Mouse (Mus musculus) lung, embryonic 15.5 days (tissue): ENCODE results near the gene Prox2. TPM values are rescaled to one million over a fixed set of nuclear protein-coding genes. Genes with fewer than 3 reads are reported as not detected.

Experiments used
- ATAC-seq: fragments of 200-750 bp; cut with Nextera tagmentation; 2 replicates; pipeline ENCODE4 v1.8.0; 2017; ENCODE audit warnings: moderate number of reproducible peaks, borderline replicate concordance; ENCODE audit not compliant: low FRiP score, low TSS enrichment; ENCODE audit errors: extremely low read depth
- H3K27ac ChIP-seq: fragments of 300-500 bp; sonication (generic); 2 replicates; pipeline ENCODE4 v1.5.1; 2015; ENCODE audit warnings: moderate library complexity, mild to moderate bottlenecking, inconsistent platforms
- H3K27me3 ChIP-seq: fragments of 300-500 bp; sonication (generic); 2 replicates; pipeline ENCODE4 v1.6.1; 2015; ENCODE audit warnings: inconsistent platforms
- H3K36me3 ChIP-seq: fragments of 300-500 bp; sonication (generic); 2 replicates; pipeline ENCODE4 v1.6.1; 2015; ENCODE audit warnings: inconsistent platforms
- H3K4me1 ChIP-seq: fragments of 300-500 bp; sonication (generic); 2 replicates; pipeline ENCODE4 v1.6.1; 2015; ENCODE audit warnings: inconsistent platforms
- H3K4me2 ChIP-seq: fragments of 300-500 bp; sonication (generic); 2 replicates; pipeline ENCODE4 v1.6.1; 2015; ENCODE audit warnings: inconsistent platforms, mild to moderate bottlenecking, moderate library complexity
- H3K4me3 ChIP-seq: fragments of 300-500 bp; sonication (generic); 2 replicates; pipeline ENCODE4 v1.5.1; 2015; ENCODE audit warnings: mild to moderate bottlenecking, inconsistent platforms
- H3K9ac ChIP-seq: fragments of 300-500 bp; sonication (generic); 2 replicates; pipeline ENCODE4 v1.6.1; 2015; ENCODE audit warnings: inconsistent platforms
- H3K9me3 ChIP-seq: fragments of 300-500 bp; sonication (generic); 2 replicates; pipeline ENCODE4 v1.6.1; 2016; ENCODE audit warnings: inconsistent platforms
- WGBS: fragments of 180-500 bp; shearing (Covaris S2); methylation state at CpG from one replicate; pipeline ENCODE4 v1.1.7; 2015; 5-methylcytosine and 5-hydroxymethylcytosine counted together
- polyA plus RNA-seq: library from polyadenylated mRNA; unstranded; fragments of >200 nt; fragmentation: Nextera tagmentation; extraction: Ambion mirVana; gene quantifications from 2 replicates; pipeline ENCODE4 v1.2.1, GENCODE M21; 2015

The Prox2 gene
- 5.5 and 6.6 TPM in 2 replicates for polyA plus RNA-seq

DNA sequence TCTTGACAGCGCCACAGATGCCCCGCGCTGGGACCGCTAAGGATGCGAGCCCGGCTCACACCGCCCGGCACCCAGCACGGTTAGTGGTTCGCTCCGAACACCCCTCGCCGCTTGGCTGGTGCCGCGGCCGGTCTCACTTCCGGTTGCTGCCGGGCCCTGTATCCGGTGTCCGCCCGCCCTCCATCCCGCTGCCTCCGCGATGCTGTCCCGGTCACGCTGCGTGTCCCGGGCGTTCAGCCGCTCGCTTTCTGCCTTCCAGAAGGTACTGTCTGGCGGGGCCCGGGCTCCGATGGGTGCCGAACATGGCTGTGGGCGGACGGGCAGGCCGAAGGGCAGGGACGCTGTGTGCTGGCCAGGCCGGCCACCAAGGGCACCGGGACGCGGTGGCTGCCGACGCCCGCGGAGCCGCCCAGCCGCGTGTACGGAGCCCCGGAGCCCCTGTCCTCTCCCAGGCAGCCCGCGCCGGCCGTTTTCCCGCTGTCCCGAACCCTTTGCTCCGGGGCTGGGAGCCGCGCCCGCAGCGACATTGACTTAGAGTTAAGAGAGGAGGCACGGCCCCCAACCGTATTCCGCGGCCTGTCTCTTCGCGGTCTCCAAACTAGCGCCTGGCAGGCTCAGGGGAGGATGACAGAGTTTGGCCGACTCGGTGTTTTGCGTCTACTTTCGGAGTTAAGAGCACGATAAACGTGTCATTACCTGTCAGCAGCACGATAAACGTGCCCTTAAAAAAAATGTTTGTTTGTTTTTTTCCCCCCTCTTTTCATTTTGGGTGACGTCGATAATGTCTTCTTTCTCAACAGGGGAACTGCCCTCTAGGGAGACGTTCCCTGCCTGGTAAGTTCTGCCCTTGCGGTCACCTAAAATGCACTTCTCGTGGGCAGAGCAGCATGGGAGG is at the start of gene Prox2, which contains the start of gene Dlst:
Gene Prox2, minus strand, starts transcription at position 62 of the 895 bp plus-strand sequence.
Gene Dlst, plus strand, starts transcription at position 136 of the 895 bp plus-strand sequence.
- WGBS = under 1% methylated on average over 83 of the region's 83 CpGs
- peak within 1 kb of the TSS; percentile 93 for H3K9ac ChIP-seq
- peaks cover 41% of the 10 kb centered on the region for H3K4me1 ChIP-seq

DNA sequence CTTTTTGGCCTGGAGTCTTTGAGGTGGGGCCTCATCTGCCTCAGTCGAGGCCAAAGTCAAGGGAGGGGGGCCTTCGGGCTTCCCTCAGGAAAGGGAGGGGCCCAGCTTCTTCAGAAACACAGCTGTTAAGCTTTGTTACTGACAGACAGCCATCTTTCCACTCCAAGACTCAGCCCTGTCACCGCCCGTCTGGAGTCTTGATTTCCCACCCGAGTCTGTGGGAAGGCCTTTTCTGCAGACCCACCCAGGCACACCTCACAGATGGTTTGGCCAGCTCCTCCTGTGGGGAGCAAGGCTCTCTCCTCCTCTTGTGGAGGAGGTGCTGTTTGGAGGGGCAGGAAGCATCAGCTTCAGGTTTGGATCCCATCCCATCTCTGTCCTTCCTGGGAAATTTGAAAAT is 49.0 kb upstream of the Prox2 start:
- Histone ChIP-seq H3K4me1 (peaks cover 19% of the 10 kb centered on the region), H3K4me3 (no peak overlapping the region), H3K9me3 (no peaks in the 10 kb centered on the region), H3K36me3 (no peaks in the 10 kb centered on the region), H3K9ac (no peak overlapping the region), H3K27ac (no peak overlapping the region), H3K27me3 (no peaks in the 10 kb centered on the region), H3K4me2 (no peak overlapping the region)
- WGBS = 61% methylated on average over 5 of the region's 5 CpGs
- ATAC-seq = no peak

More for the DNA sequence above, at the start of gene Prox2, which contains the start of gene Dlst:
- peak within 1 kb of the TSS; percentile 78 for H3K4me2 ChIP-seq
- peak within 1 kb of the TSS; percentile 84 for H3K27ac ChIP-seq
- no peaks in the 10 kb centered on the region for H3K27me3 ChIP-seq
- H3K4me3 ChIP-seq = peak within 1 kb of the TSS; percentile 84
- peaks cover 4% of the 10 kb centered on the region; the same call in 1 of the 2 replicates for H3K36me3 ChIP-seq
- ATAC-seq = peak; percentile 97
- H3K9me3 ChIP-seq = no peaks in the 10 kb centered on the region

DNA sequence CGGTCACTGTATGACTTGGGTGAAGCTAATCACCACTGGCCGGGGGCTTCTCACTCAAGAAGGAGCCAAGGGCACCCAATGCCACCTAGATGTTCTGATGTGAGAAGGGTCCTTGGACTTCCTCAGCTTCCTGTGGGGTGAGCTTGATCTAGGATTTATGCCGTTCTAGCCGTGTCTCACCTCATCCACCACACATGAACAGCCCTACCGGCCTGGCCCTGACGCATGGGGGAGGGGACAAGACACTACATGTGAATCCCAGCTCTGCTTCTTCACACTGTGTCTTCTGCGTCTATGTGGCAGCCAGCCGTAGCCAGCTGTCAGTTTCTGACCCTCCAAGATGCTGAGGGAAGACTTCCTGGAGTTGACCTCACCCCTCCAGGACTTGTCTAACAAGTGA is 48.2 kb upstream of the Prox2 start:
- H3K27ac ChIP-seq = no peak overlapping the region
- peaks cover 19% of the 10 kb centered on the region for H3K4me1 ChIP-seq
- no peaks in the 10 kb centered on the region for H3K36me3 ChIP-seq
- H3K9me3 ChIP-seq = no peaks in the 10 kb centered on the region
- no peak overlapping the region for H3K4me3 ChIP-seq
- WGBS = 75% methylated on average over 8 of the region's 8 CpGs
- no peak overlapping the region for H3K9ac ChIP-seq
- no peak for ATAC-seq
- H3K27me3 ChIP-seq = no peaks in the 10 kb centered on the region
- no peak overlapping the region for H3K4me2 ChIP-seq

DNA sequence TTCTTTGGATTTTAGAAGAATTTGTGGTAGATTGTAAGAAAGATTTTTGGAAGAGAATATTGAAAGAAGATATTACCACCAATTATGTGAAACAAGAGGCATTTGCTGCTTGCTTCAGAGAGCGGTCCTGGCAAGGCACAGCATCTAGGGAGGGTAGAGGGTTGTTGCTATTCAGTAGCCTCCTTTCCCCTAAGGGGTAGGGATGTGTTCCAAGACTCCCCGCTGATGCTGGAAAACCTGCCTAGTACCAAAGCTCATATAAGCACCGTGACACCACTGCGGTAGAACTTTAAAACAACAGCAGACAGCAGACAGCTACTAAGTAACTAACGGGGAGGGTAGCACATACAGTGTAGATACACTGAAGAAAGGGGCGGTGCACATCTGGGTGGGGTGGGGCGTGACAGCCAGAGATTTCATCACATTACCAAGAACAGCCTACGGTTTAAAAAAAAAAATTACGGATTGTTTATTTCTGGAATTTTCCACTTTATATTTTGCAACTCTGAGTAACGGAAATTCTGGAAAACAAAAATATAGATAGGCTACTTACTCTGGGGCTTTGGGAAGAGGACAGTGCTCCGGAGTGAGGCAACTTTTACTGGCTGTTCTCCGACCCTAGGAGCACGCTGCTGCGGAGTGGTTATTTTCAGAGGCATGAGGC is 47.4 kb upstream of the Prox2 start:
- H3K27ac ChIP-seq = no peak overlapping the region
- ATAC-seq = no peak
- peaks cover 19% of the 10 kb centered on the region for H3K4me1 ChIP-seq
- 82% methylated on average over 14 of the region's 14 CpGs for WGBS
- no peaks in the 10 kb centered on the region for H3K36me3 ChIP-seq
- H3K9ac ChIP-seq = no peak overlapping the region
- H3K27me3 ChIP-seq = no peaks in the 10 kb centered on the region
- H3K4me3 ChIP-seq = no peak overlapping the region
- H3K4me2 ChIP-seq = no peak overlapping the region
- H3K9me3 ChIP-seq = no peaks in the 10 kb centered on the region

DNA sequence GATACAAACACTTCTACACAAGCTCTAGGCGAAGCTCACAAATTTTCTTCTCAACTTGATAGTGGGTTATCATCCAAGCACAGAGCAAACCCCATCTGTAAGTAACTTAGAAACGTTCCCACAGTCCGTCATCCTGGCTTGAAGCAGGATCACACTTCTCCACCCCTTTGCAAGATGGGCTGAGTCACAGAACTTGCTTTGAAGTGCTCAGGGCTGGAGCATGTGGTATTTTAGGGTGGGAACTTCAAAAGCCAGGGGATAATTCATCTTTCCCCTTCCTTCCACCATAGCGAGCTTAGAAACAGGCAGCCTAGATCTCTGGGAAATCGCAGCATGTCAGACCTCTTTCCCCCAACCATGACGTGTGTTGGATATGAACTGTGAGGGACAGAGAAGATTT is 45.8 kb upstream of the Prox2 start:
- Histone ChIP-seq H3K9ac (no peak overlapping the region), H3K27me3 (no peaks in the 10 kb centered on the region; the same call in 1 of the 2 replicates), H3K36me3 (no peaks in the 10 kb centered on the region), H3K4me3 (no peak overlapping the region), H3K9me3 (no peaks in the 10 kb centered on the region), H3K4me2 (no peak overlapping the region), H3K27ac (no peak overlapping the region), H3K4me1 (peaks cover 20% of the 10 kb centered on the region)
- 14% methylated on average over 6 of the region's 6 CpGs for WGBS
- no peak for ATAC-seq

DNA sequence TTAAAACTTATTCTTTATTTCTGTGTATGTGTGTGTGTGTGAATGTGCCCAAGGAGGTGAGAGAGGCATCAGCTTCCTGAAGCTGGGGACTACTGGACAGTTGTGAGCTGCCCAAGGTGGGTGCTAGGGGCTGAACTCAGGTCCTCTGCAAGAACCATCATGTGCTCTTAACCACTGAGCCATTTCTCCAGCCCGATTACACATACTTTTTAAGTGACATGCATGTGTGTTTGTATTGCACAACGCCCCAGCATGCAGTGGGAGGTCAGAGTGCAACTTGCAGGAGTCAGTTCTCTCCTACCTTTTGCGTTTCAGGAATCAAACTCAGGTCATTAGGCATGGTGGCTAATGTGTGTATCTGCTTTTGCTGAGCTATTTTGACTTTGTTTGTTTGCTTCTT is 42.5 kb upstream of the Prox2 start:
- no peaks in the 10 kb centered on the region for H3K36me3 ChIP-seq
- peaks cover 12% of the 10 kb centered on the region for H3K27me3 ChIP-seq
- no peak for ATAC-seq
- H3K9ac ChIP-seq = no peak overlapping the region
- H3K4me3 ChIP-seq = no peak overlapping the region
- no peak overlapping the region for H3K27ac ChIP-seq
- 53% methylated on average over 3 of the region's 3 CpGs for WGBS
- H3K4me1 ChIP-seq = peaks cover 25% of the 10 kb centered on the region
- H3K9me3 ChIP-seq = no peaks in the 10 kb centered on the region
- H3K4me2 ChIP-seq = no peak overlapping the region

DNA sequence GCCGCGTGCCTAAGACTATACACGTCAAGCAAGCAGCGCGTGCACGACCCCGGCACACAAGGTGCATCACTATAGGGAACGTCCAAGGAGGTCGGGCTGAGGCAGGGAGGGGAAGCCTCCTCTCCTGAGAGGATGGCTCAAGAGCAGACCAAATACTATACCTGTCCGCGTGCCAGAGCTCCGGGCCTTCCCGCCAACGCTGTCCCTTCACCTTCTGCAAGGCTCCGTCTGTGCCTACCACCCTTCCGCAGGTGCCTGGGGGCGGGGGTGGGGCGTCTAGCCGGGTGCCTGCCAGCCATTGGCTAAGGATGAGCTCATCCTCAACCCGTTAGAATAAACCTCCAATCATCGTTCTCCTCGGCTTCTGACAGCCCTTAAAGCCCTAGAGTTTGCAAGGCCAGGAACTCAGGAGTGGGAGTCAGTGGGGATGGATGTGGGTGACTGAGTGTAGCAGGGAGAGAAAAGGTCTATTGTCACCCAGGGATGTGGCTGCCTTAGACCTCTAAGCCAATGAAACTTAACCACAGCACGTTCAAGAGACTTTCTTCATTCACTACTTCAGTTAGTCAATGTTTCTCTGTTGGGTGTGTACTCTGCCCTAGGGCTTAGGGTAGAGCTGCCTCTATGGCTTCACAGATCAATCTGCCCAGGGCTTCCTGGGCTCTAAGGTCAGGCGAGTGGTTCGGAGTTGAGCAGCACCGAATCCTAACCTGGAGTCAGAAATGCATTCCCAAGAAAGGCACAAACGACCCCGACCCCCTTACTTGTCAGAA is 40.6 kb upstream of the Prox2 start, which contains the start of gene Rps6kl1:
Gene Rps6kl1, minus strand, starts transcription at position 263 of the 773 bp plus-strand sequence.
- H3K4me3 ChIP-seq = peak within 1 kb of the TSS; percentile 27

DNA sequence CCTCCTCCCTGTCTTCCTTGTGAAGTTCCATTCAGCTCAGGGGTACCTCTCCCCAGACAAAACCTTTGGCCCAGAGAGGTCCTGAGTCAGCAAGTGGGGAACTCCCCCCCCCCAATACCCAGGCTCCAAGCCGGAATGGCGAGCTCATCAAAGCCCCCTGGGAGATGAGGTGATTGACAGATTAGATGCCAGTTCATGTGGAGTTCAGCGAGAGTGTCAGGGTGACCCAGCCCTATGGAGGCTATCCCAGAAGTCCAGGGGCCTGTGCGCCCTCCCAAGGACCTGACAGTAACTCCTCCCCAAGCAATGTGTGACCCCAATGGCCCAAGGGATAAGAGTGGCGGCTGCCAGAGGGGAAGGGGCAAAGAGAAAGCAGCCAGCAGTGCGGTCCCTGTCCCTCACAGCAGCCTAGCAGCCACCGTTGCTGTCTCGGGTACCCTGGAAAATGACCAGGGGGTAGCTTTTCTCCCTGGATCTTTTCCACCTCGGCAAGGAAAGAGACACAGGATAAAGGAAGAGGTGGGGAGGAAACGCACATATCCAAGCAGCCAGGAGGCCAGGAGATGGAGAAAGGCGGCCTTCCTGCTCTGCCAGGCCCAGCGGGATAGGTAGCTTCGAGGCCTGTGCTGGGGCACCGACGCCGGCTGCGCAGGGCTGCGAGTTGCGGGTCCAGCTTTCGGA is 39.9 kb upstream of the Prox2 start:
- no peaks in the 10 kb centered on the region for H3K36me3 ChIP-seq
- H3K4me1 ChIP-seq = peaks cover 31% of the 10 kb centered on the region
- H3K27me3 ChIP-seq = peaks cover 12% of the 10 kb centered on the region
- ATAC-seq = no peak
- H3K4me3 ChIP-seq = peak overlapping the region; percentile 27
- H3K4me2 ChIP-seq = peak overlapping the region; percentile 56
- no peaks in the 10 kb centered on the region for H3K9me3 ChIP-seq
- WGBS = 7% methylated on average over 20 of the region's 20 CpGs
- 0 out of 2 replicates have a peak overlapping the region, but pooled peaks have one; percentile 16 for H3K9ac ChIP-seq
- no peak overlapping the region for H3K27ac ChIP-seq

More for the DNA sequence above, 40.6 kb upstream of the Prox2 start, which contains the start of gene Rps6kl1:
- ATAC-seq = peak; percentile 73; the same call in 1 of the 2 replicates
- WGBS = 19% methylated on average over 28 of the region's 28 CpGs
- H3K9me3 ChIP-seq = no peaks in the 10 kb centered on the region
- no peak within 1 kb of the TSS for H3K27ac ChIP-seq
- H3K27me3 ChIP-seq = peaks cover 12% of the 10 kb centered on the region
- peak within 1 kb of the TSS; percentile 56 for H3K4me2 ChIP-seq
- H3K36me3 ChIP-seq = no peaks in the 10 kb centered on the region
- H3K4me1 ChIP-seq = peaks cover 29% of the 10 kb centered on the region
- H3K9ac ChIP-seq = 0 out of 2 replicates have a peak within 1 kb of the TSS, but pooled peaks have one; percentile 16

DNA sequence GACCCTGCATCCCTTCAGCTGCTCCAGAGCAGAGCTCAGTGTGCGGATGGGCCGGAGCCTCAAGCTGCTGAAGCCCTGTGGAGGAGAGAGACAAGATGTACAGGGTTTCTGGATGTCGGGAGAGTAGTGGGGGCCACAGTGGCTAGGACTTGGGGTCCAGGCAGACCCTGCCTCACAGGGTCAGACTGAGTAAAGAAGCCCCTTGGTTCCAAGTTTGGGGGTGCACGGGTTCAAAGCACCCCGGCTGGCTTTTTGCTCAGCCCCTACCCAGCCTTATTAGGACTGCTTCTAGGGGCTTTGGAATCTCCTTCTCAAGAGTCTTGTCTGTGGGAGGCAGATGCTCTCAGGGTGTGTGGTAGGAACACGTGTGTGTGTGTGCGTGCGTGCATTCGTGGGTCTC is 36.3 kb upstream of the Prox2 start:
- no peaks in the 10 kb centered on the region for H3K36me3 ChIP-seq
- H3K4me1 ChIP-seq = peaks cover 35% of the 10 kb centered on the region
- no peak overlapping the region for H3K9ac ChIP-seq
- H3K27ac ChIP-seq = no peak overlapping the region
- H3K4me3 ChIP-seq = no peak overlapping the region
- no peak overlapping the region for H3K4me2 ChIP-seq
- WGBS = 78% methylated on average over 9 of the region's 9 CpGs
- H3K9me3 ChIP-seq = no peaks in the 10 kb centered on the region
- ATAC-seq = no peak
- peaks cover 12% of the 10 kb centered on the region for H3K27me3 ChIP-seq

DNA sequence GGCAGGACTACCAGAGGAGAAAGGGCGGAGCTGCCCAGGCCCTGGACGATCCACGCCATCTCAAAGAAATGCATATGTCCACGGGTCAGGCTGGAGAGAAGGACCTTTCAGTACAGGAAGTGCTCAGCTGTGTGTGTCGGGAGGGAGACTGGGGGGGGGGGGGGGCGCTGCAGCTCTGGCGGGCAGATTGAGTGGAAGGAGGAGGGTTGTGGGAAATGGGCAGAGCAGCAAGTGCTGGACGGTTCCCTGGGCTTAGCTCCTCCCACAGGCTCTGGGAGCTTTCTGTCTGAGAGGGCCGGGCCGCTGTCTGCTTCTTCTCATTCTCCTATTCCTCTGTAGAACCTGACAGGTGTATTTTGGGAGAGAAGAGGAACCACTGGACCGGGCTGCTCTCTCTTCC is 35.8 kb upstream of the Prox2 start:
- Histone ChIP-seq H3K27ac (peak overlapping the region; percentile 51; the same call in 1 of the 2 replicates), H3K36me3 (no peaks in the 10 kb centered on the region), H3K4me2 (no peak overlapping the region), H3K9me3 (no peaks in the 10 kb centered on the region), H3K4me3 (no peak overlapping the region), H3K9ac (no peak overlapping the region), H3K27me3 (peaks cover 12% of the 10 kb centered on the region), H3K4me1 (peaks cover 34% of the 10 kb centered on the region)
- WGBS = 17% methylated on average over 11 of the region's 11 CpGs
- peak; percentile 24; the same call in 1 of the 2 replicates for ATAC-seq

DNA sequence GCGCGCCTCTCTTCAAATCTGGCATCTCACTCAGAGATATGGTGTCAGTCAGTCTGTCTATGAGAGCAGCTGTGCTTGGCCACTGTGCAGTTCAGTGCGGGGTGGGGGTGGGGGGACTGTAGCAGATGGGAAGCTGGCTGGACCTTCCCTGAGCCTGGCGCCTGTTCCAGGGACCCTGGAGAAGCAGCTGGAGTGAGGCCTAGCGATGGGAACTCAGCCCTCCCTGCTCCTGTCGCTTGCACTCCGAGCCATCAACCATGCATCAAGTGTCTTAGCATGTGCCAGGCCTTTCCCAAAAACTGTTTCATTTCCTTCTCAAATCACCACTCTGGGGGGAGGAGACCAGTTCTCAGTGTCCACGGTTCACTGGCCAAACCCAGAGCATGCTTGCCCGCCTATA is 35.1 kb upstream of the Prox2 start:
- no peak overlapping the region for H3K4me3 ChIP-seq
- no peaks in the 10 kb centered on the region for H3K9me3 ChIP-seq
- H3K9ac ChIP-seq = no peak overlapping the region
- H3K4me2 ChIP-seq = no peak overlapping the region
- ATAC-seq = peak; percentile 77
- H3K4me1 ChIP-seq = peaks cover 27% of the 10 kb centered on the region
- H3K27me3 ChIP-seq = peaks cover 5% of the 10 kb centered on the region
- no peaks in the 10 kb centered on the region for H3K36me3 ChIP-seq
- WGBS = 39% methylated on average over 9 of the region's 9 CpGs
- H3K27ac ChIP-seq = peak overlapping the region; percentile 51
